Mouse (Mus musculus) cerebellum, adult (tissue): ENCODE measurements around the gene Chmp4b.
A peak's percentile ranks its signal among the peaks of the same experiment; 100 is the strongest.

Experiments used
- ATAC-seq: cut with Nextera tagmentation; 2 replicates; pipeline ENCODE4 v1.9.2; 2017; ENCODE audit warnings: mild to moderate bottlenecking, moderate library complexity, mixed read lengths; ENCODE audit not compliant: insufficient number of reproducible peaks, low FRiP score, low TSS enrichment

The Chmp4b gene

DNA sequence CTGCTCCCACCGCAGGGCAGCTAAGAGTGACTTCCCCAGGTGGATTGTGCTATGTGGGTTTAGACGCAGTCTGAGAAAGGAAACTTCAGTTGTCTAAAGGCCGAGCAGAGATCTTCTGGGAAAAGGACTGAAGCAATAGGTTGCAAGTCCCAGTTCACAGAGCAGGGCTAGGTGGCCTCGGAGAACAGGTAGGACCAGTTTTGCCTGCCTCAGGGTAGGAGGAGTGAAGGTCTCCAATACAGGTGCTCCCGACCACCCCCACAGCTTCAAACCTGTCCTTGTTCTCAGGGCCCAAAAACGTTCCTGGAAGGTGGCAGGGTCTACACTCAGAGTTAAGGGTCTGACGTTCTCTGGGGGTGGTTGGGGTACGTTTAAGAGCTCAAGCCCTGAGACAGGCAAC lies at the start of gene Chmp4b:
TSS of gene Chmp4b (plus strand) at position 343 of the 400 bp plus-strand sequence.
- no peak for ATAC-seq

DNA sequence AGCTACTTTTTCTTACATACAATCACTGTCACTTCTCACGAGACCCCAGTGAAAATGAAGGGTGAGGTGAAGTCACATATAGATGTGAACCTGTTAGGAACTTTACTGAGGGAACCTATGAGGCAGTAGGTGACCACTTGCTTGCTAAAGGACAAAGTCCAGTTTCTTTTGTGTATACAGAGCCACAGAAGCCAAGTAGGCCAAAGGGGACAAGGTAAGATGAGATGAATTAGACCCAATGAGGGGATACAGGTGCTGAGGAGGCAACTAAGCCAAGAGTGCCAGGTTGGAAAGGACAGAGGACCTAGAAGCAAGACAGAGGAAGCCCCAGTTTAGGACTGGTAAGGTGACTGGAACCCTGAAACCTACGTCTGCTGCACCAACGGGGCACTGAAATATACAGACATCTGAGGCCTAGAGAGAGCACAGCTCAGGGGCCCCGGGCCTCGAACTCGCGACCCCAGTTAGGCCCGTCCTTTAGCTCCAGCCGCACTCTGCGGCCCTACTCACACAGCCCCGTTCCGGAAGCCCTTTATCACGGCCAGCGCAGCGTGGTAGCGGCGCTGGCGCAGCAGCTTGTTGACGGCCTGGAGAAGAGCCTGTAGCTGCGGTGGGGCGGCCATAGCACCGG lies 48.4 kb upstream of the Chmp4b start:
- ATAC-seq = no peak

DNA sequence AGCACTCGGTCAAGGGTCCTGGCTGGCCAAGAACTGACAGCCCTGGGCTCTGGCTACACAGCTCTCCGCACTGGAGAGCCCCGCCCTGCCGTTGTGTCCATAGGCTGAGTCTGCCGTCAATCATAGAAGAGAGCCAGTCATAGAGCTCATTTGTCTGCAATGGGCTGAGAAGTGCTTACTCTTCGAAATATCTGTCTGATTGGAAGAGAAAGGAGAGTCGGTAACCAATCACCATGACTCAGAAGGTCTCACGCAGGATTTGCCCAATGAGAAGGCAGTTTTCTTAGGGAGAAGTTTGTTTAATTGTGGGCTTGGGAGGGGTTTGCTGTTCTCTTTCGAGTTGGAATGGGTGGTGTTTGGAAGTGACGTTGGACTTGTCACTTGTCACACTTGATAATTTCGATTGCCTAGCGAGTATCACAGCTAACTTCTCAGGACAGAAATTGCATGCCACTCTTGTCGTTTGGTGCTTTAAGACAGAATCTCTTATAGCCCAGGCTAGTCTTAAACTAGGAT lies 47.8 kb upstream of the Chmp4b start, which contains the start of gene Pxmp4:
TSS of gene Pxmp4 (minus strand) at position 71 of the 516 bp plus-strand sequence.
- ATAC-seq = peak; percentile 100

DNA sequence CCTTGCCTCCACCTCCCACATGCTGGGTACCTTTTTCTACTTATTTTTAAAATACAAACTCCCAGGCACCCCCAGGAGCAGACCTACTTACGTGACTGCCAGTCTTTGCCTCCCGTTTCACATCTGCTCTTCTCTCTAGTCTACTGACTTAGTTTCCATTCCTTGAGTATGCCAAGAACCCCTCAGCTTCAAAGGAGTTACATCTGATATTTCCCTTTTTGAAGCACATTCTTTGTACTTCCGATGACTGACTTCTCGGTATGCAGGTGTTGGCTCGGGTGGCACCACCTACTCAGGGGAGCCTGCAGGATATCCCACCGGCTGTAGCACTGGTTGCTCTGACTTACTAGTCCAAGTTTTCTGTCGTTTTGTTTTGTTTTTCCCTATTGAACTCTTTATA lies 47.3 kb upstream of the Chmp4b start:
- no peak for ATAC-seq

DNA sequence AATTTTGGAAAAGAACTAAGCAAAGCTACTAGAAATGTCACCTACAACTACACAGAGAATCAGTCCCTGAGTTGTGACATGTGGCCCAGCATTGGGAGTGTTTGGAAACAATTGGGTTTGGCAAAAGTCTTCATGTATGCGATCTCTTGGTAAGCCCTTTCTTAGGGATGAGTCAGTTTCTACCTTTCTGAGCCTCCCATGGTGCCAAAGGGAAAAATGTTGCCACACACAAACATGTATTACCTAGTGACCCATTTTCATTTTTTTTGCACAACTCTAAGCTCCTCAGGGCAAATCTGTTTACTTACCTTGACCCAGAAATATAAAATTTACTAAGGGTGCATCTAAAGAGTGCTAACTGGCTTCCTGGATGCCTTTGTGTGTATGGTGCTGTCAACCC lies 44.5 kb upstream of the Chmp4b start:
- no peak for ATAC-seq

GRCm38 (mm10) chr2:154609050-154609767 lies 42.3 kb upstream of the Chmp4b start:
- ATAC-seq = no peak

- ATAC-seq = peak; percentile 80
These were observed 38.1 kb upstream of the Chmp4b start, which contains the start of the genes Zfp341 and 4930519P11Rik for GRCm38 (mm10) chr2:154613118-154614115. Zfp341 (plus strand) TSS chr2:154613297. 4930519P11Rik (minus strand) TSS chr2:154613437.

GRCm38 (mm10) chr2:154614841-154615576 lies 36.5 kb upstream of the Chmp4b start:
- peak; percentile 23; the same call in 1 of the 2 replicates for ATAC-seq

DNA sequence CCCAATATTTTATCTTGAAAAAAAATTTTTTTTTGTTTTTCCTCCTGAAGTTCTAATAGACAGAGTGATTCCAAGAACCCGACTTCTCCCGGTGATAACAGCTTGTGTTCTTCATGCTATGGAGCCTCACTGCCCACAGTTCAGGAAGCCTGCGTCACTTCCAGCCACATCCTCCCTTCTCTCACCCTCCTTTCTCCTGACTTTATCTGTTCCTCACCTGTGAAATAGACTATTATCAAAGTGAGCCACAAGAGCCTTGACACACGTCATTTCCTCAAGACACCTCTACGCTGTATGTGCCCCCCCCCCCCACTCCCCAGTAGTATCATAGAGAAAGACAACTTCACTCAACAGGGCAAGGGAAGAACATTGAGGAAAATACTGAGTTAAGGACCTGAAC lies 35.8 kb upstream of the Chmp4b start:
- ATAC-seq = no peak

GRCm38 (mm10) chr2:154617061-154617460 lies 34.4 kb upstream of the Chmp4b start:
- ATAC-seq = no peak

DNA sequence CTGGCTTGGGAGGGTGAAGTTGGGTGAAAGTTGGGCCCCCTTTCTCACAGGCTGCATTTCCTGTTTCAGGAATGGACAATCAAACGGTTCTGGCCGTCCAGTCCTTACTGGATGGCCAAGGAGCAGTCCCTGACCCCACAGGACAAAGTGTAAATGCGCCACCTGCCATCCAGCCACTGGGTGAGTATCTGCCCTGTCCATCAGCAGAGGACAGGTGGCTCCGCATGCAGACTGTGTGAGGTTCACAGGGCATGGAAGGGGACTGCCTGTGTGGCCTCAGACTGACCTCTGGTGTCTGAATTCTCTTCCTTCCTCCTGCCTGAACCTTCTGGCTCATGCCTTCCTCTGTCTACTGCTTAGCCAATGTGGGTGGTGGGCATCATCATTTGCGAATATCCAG lies 29.8 kb upstream of the Chmp4b start:
- ATAC-seq = no peak

DNA sequence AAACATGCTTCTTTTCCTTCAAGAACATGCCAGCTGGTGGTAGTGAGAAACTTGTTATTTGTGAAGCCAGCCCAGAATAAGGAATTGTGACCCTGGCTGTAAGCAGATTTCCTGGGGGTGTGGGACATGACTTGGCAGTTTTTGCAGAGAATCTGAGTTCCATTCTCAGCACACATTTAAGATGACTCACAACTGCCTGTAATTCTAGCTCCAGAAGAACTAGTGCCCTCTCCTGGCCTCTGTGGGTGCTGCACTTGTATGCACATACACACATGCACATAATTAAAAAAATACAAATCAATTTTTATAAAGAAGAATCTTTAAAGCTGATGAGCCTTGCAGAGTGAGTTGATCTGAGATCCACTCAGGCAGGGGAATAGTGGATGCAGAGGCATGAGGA lies 27.4 kb upstream of the Chmp4b start:
- no peak for ATAC-seq

DNA sequence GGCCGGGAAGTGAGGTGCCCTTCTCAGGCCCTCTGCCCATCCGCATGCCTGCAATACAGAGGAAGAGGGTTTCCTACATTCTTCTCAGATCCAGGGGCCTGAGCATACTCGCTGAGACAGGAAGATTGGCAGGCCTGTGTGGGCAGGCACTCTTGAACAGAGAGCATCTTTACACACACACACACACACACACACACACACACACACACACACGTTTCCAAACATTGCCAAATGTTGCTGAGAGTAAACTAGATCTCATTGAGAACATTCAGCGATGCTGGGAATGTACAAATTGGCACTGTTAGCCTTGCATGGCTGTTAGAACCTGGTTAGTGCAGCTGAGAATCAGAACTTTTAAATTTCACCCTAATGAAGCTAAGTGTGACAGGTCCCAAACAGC lies 21.0 kb upstream of the Chmp4b start:
- no peak for ATAC-seq

DNA sequence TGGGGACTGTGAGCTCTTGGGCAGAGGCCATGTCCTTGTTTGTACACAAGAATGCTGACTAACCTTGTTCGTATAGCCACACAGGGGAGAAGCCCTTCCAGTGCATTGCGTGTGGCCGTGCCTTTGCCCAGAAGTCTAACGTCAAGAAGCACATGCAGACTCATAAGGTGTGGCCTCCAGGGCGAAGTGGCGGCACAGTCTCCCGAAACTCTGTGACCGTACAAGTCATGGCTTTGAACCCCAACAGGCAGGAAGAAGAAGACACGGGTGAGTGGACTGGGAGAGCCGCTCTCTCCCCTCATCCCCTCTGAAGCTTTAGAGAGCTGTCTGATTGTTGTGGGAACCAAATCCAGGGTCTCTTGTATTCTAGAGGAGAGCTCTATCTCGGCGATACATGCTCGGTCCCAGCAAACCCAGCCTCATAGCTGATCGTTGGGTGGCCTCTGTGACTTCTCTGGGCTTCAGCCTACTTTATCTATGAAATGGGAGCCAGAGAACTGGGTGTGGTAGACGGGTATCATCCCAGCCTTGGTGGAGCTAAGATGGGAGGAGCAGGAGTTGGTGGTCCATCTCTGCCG lies 19.2 kb upstream of the Chmp4b start:
- ATAC-seq = no peak

DNA sequence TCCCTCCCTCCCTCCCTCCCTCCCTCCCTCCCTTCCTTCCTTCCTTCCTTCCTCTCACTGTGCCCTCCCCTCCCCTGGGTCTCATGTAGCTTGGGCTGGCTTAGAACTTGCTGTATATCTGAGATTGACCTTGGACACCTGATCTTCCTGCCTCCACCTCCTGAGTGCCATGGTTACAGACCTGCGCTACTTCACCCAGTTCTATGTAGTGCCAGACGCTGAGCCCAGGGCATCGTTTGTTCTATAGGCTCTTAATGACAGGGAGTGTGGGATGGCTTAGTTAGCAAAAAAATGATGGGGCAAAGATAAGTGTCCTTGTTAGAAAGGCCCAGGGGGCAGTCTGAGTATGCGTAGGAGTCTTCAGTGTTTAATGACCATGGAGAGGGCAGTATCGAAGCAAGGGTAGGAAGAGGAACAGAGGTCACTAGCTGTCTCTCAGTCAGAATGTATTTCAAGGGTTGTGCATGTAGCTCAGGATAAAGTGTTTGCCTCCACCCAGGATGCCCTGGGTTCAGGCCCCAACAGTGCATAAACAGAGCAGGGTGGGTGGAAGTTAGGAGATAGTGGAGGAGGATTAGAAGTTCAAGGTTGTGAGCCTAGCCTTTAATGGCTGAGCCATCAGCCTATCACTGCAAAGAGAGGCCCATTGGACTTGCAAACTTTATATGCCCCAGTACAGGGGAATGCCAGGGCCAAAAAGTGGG lies 18.3 kb upstream of the Chmp4b start:
- ATAC-seq = no peak

DNA sequence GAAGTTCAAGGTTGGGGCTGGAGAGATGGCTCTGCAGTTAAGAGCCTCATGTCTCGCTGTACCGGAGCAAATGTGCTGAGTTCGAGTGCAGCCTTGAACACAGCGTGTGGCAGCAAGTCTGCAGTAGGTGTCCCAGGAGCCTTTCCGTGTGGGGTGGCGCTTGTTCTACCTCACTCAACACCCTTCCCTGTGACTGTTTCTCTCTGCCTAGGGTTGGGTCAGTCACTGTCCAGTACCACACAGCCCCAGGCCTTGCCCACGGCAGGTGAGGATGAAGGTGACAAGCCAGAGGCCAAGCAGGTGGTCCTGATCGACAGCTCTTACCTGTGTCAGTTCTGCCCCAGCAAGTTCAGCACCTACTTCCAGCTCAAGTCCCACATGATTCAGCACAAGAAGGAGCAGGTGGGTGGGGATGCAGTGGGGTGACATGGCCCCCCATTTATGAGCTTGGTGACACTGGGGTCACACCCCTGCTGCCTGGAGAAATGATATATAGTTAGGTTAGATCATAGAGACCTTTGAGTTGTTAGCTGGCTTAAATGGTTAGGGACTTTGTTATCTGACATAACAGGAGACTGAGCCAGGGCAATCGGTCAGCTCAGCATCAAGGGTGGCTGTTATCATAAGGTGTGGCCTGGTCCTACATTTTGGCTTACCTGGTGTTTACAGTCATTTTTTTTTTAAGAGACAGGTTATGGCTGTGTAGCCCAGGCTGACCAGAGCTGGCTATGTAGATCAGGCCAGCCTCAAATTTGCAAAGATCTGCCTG lies 17.4 kb upstream of the Chmp4b start:
- ATAC-seq = no peak

DNA sequence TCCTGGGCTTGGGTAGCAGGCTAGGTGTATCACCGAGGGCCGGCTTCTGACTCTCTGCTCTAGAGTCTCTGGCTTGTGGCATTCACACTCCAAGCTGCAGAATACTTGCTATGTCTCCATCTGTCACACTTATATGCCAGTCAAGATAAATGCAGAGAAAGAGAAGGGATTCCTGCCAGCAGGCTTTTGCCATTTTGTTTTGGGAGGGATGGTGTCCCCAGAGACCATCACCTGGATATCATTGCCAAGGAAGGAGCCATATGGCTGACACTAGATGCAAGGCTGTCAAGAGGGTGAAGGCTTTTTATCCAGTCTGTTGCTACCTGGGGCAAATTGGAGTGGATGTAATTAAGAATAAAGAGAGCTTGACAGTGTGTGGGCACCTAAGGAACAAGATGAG lies 15.7 kb upstream of the Chmp4b start:
- ATAC-seq = no peak

DNA sequence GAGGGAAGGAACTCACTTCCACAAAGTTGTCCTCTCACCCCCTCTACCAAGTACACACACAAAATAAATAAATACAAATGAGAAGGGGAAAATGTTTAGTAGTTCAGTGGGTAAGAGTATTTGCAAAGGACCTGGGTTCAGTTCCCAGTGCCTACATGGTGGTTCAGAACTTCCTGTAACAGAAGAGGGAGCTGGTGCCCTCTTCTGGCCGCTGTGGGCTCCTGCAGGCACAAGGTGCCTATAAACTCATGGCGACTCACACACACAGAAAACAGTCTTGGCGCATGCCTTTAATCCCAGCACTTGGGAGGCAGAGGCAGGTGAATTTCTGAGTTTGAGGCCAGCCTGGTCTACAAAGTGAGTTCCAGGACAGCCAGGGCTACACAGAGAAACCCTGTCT lies 13.0 kb upstream of the Chmp4b start:
- ATAC-seq = no peak
